Mouse (Mus musculus): ENCODE data around the gene Arhgap25. TPM values are rescaled to one million over a fixed set of nuclear protein-coding genes. Genes with fewer than 3 reads are reported as not detected.
A peak's percentile ranks its signal among the peaks of the same experiment; 100 is the strongest.
"Not testable (repeated sequence)": the region's sequence is repeated elsewhere in the genome, so short reads cannot be mapped to it uniquely, and the experiment has no call there.

Gene Arhgap25
- polyA plus RNA-seq (2016; fragmentation: Nextera tagmentation; extraction: Ambion mirVana), result 2.3 and 3.6 TPM in 2 replicates

GRCm38 (mm10) chr6:87532953-87533710 lies at the start of gene Arhgap25:
Gene Arhgap25, minus strand, starts transcription at chr6:87533259.
- no peaks in the 10 kb centered on the region for H3K4me1 ChIP-seq (replicated peaks)
- no peak within 1 kb of the TSS for H3K4me3 ChIP-seq
- 66% methylated on average over 14 of the region's 14 CpGs for WGBS
- H3K36me3 ChIP-seq, result no peaks in the 10 kb centered on the region
- no peak for DNase-seq (ENCODE audit: low spot score)
- H3K27ac ChIP-seq, result no peak within 1 kb of the TSS
- H3K27me3 ChIP-seq (ENCODE audit: insufficient read depth, poor library complexity, severe bottlenecking), result no peaks in the 10 kb centered on the region
- H3K9me3 ChIP-seq, result no peaks in the 10 kb centered on the region

- DNase-seq (ENCODE audit: low spot score), result no peak
- H3K27ac ChIP-seq, result no peak overlapping the region
- H3K4me3 ChIP-seq, result no peak overlapping the region
- H3K9me3 ChIP-seq, result no peaks in the 10 kb centered on the region
- peaks cover 10% of the 10 kb centered on the region for H3K4me1 ChIP-seq (replicated peaks)
- H3K27me3 ChIP-seq (ENCODE audit: insufficient read depth, poor library complexity, severe bottlenecking), result peaks cover 10% of the 10 kb centered on the region; the same call in 1 of the 2 replicates
- no peaks in the 10 kb centered on the region for H3K36me3 ChIP-seq
- 84% methylated on average over 6 of the region's 6 CpGs for WGBS
These were observed 49.4 kb upstream of the Arhgap25 start for GRCm38 (mm10) chr6:87582456-87582855.

DNA sequence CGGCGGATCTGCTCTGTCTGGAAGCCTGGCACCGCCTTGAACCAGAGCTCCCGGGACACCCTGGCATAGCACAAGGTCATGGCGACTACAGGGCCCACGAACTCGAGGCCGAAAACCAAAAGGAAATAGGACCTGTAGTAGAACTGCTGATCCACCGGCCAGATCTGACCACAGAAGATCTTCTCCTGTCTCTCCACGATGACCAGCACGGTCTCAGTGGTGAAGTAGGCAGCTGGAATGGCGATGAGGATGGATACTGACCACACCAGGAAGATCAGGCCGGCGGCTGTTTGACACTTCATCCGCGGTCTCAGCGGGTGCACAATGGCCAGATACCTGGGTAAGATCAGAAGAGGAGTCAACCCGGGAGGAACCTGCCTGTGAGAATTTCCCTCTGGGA lies 48.5 kb upstream of the Arhgap25 start:
- Histone ChIP-seq H3K27me3 (ENCODE audit: insufficient read depth, poor library complexity, severe bottlenecking) (peaks cover 5% of the 10 kb centered on the region; the same call in 1 of the 2 replicates), H3K9me3 (no peaks in the 10 kb centered on the region), H3K4me1 (replicated peaks) (0 out of 2 replicates have a peak, but pooled peaks cover 2% of the 10 kb centered on the region), H3K36me3 (no peaks in the 10 kb centered on the region), H3K4me3 (no peak overlapping the region), H3K27ac (no peak overlapping the region)
- no peak for DNase-seq (ENCODE audit: low spot score)
- 86% methylated on average over 18 of the region's 18 CpGs for WGBS

DNA sequence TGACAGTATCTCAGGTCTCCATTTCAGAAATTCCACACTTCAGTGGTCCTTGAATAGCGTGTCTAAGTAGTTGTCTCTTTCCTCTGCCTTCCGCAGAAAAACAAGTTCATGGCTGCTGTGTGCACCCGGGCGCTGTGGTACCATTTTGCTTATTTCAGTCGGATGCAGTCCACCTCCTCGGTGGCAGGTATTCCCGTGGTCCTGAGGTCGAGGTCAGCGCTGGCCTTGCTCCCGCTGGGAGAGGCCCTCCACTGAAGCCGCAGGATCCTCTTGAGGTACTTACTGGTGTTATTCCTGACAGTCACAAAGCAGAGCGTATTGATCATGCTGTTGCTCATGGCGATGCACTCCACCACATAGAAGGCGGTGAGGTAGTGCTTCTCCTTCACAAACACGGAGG lies 48.0 kb upstream of the Arhgap25 start:
- Histone ChIP-seq H3K36me3 (no peaks in the 10 kb centered on the region), H3K27me3 (ENCODE audit: insufficient read depth, poor library complexity, severe bottlenecking) (peaks cover 5% of the 10 kb centered on the region; the same call in 1 of the 2 replicates), H3K4me1 (replicated peaks) (no peaks in the 10 kb centered on the region), H3K9me3 (no peaks in the 10 kb centered on the region), H3K4me3 (no peak overlapping the region), H3K27ac (no peak overlapping the region)
- WGBS, result 83% methylated on average over 15 of the region's 15 CpGs
- no peak for DNase-seq (ENCODE audit: low spot score)

GRCm38 (mm10) chr6:87578247-87578646 lies 45.2 kb upstream of the Arhgap25 start:
- H3K36me3 ChIP-seq, result no peaks in the 10 kb centered on the region
- no peaks in the 10 kb centered on the region for H3K9me3 ChIP-seq
- no peaks in the 10 kb centered on the region; the same call in 1 of the 2 replicates for H3K27me3 ChIP-seq (ENCODE audit: insufficient read depth, poor library complexity, severe bottlenecking)
- no peaks in the 10 kb centered on the region for H3K4me1 ChIP-seq (replicated peaks)
- no peak overlapping the region for H3K4me3 ChIP-seq
- WGBS, result 43% methylated on average over 9 of the region's 9 CpGs
- peak; percentile 31 for DNase-seq (ENCODE audit: low spot score)
- H3K27ac ChIP-seq, result no peak overlapping the region

- H3K4me3 ChIP-seq, result no peak overlapping the region
- no peaks in the 10 kb centered on the region; the same call in 1 of the 2 replicates for H3K27me3 ChIP-seq (ENCODE audit: insufficient read depth, poor library complexity, severe bottlenecking)
- H3K27ac ChIP-seq, result no peak overlapping the region
- DNase-seq (ENCODE audit: low spot score), result no peak
- H3K36me3 ChIP-seq, result no peaks in the 10 kb centered on the region
- H3K9me3 ChIP-seq, result no peaks in the 10 kb centered on the region
- WGBS, result 47% methylated on average over 4 of the region's 4 CpGs
- H3K4me1 ChIP-seq (replicated peaks), result no peaks in the 10 kb centered on the region
These were observed 43.7 kb upstream of the Arhgap25 start for GRCm38 (mm10) chr6:87576648-87577330.

DNA sequence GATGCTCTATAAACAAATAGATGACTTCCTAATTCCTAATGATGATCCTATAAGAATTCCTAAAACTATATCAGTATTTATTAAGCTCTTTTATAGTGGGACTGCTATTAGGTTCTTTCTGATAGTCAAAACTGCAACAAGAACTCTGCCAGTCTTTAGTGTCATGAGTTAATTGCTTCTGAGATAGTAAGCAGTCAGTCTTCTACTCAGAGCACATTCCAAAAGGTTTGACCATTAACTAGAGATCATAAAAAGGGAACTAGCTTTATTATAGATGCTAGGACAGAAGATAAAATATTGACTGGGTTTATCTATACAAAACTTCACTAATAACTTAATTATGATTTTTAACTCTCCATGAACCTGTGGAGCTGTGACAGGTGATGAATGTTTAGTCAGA lies 38.8 kb upstream of the Arhgap25 start:
- not testable (repeated sequence) for H3K36me3 ChIP-seq; H3K4me1 ChIP-seq (replicated peaks); H3K4me3 ChIP-seq; DNase-seq (ENCODE audit: low spot score); H3K9me3 ChIP-seq; H3K27ac ChIP-seq; H3K27me3 ChIP-seq (ENCODE audit: insufficient read depth, poor library complexity, severe bottlenecking)

DNA sequence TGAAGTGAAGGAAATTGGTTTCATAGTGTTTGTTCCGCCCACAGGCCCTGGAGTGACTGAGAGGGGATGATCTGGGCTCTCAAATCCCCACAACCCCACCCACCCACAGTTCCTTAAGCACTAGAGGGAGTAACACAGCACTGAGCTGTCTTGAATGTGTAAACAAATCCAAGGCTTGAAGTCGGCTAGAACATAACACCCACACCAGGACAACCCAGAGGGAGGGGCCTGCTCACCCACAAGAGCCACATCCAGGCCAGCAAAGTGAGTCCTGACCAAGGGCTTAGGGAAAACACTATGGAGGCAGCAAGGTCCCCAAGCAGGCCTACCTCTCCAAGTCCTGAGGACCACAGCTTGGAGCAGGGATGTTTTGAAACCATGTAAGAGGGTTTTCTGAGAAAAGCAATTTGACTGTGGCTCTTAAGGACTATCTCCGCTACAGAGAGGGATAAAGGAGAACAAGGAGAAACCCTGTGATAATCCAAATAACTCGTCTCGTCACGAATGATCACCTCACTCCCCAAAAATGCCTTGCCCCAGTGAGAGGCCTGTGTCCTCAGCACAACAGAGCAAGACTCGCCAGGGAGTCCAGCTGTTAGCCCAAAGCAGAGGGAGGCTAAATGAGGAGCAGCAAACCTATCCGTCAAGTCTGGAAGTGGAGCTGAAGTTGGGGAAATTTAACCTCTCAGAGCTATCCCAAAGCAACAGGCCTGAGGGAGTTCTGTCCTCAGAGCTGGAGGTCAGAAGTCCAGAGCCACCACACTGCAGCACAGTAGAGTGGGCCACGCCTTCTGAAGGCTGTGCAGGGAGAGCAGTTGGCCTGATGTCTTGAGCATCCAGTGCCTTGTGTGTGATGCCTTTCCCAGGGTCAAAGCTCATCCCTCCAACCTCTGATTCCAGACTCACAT lies 34.9 kb upstream of the Arhgap25 start:
- no peak for DNase-seq (ENCODE audit: low spot score)
- H3K9me3 ChIP-seq, result peaks cover 3% of the 10 kb centered on the region; the same call in 1 of the 2 replicates
- 56% methylated on average over 9 of the region's 9 CpGs for WGBS
- no peaks in the 10 kb centered on the region for H3K27me3 ChIP-seq (ENCODE audit: insufficient read depth, poor library complexity, severe bottlenecking)
- H3K4me1 ChIP-seq (replicated peaks), result 0 out of 2 replicates have a peak, but pooled peaks cover 4% of the 10 kb centered on the region
- H3K27ac ChIP-seq, result no peak overlapping the region; the same call in 1 of the 2 replicates
- no peak overlapping the region for H3K4me3 ChIP-seq
- no peaks in the 10 kb centered on the region for H3K36me3 ChIP-seq

- Histone ChIP-seq H3K36me3 (no peaks in the 10 kb centered on the region), H3K27me3 (ENCODE audit: insufficient read depth, poor library complexity, severe bottlenecking) (no peaks in the 10 kb centered on the region), H3K27ac (no peak overlapping the region), H3K4me1 (replicated peaks) (0 out of 2 replicates have a peak, but pooled peaks cover 4% of the 10 kb centered on the region), H3K4me3 (no peak overlapping the region), H3K9me3 (peaks cover 3% of the 10 kb centered on the region; the same call in 1 of the 2 replicates)
- DNase-seq (ENCODE audit: low spot score), result no peak
- WGBS, result 83% methylated on average over 5 of the region's 5 CpGs
These were observed 32.1 kb upstream of the Arhgap25 start for GRCm38 (mm10) chr6:87565166-87565565.

GRCm38 (mm10) chr6:87564356-87564755 lies 31.3 kb upstream of the Arhgap25 start:
- 0 out of 2 replicates have a peak, but pooled peaks cover 4% of the 10 kb centered on the region for H3K4me1 ChIP-seq (replicated peaks)
- no peak for DNase-seq (ENCODE audit: low spot score)
- H3K27me3 ChIP-seq (ENCODE audit: insufficient read depth, poor library complexity, severe bottlenecking), result no peaks in the 10 kb centered on the region
- H3K36me3 ChIP-seq, result no peaks in the 10 kb centered on the region
- no peak overlapping the region for H3K4me3 ChIP-seq
- H3K9me3 ChIP-seq, result peaks cover 3% of the 10 kb centered on the region; the same call in 1 of the 2 replicates
- 90% methylated on average over 4 of the region's 4 CpGs for WGBS
- H3K27ac ChIP-seq, result no peak overlapping the region

- WGBS, result 81% methylated on average over 3 of the region's 3 CpGs
- H3K4me1 ChIP-seq (replicated peaks), result no peaks in the 10 kb centered on the region
- H3K36me3 ChIP-seq, result no peaks in the 10 kb centered on the region
- no peak overlapping the region for H3K27ac ChIP-seq
- DNase-seq (ENCODE audit: low spot score), result no peak
- no peaks in the 10 kb centered on the region for H3K9me3 ChIP-seq
- H3K4me3 ChIP-seq, result no peak overlapping the region
- no peaks in the 10 kb centered on the region for H3K27me3 ChIP-seq (ENCODE audit: insufficient read depth, poor library complexity, severe bottlenecking)
These were observed 20.7 kb upstream of the Arhgap25 start for GRCm38 (mm10) chr6:87553724-87554123.

- no peak for DNase-seq (ENCODE audit: low spot score)
- H3K4me1 ChIP-seq (replicated peaks), result no peaks in the 10 kb centered on the region
- WGBS, result 64% methylated on average over 7 of the region's 7 CpGs
These were observed 19.2 kb upstream of the Arhgap25 start for GRCm38 (mm10) chr6:87552054-87552807.

More at GRCm38 (mm10) chr6:87552054-87552807, 19.2 kb upstream of the Arhgap25 start:
- no peaks in the 10 kb centered on the region for H3K36me3 ChIP-seq
- no peaks in the 10 kb centered on the region for H3K27me3 ChIP-seq (ENCODE audit: insufficient read depth, poor library complexity, severe bottlenecking)
- H3K9me3 ChIP-seq, result no peaks in the 10 kb centered on the region
- H3K27ac ChIP-seq, result no peak overlapping the region
- no peak overlapping the region for H3K4me3 ChIP-seq
